Mouse (Mus musculus) kidney, embryonic 14.5 days (tissue): ENCODE measurements at regions not wholly inside any gene's neighbourhood (a gene's known extent, or its start where the extent isn't known, plus 50 kb on each side); places are given as distances from the start of the nearest gene placed in this dataset.
A peak's percentile ranks its signal among the peaks of the same experiment; 100 is the strongest.

Experiments used
- ATAC-seq: fragments of 200-750 bp; cut with Nextera tagmentation; 2 replicates; pipeline ENCODE4 v1.8.0; 2017; ENCODE audit warnings: moderate number of reproducible peaks, mild to moderate bottlenecking, moderate TSS enrichment, moderate library complexity; ENCODE audit not compliant: low FRiP score, low TSS enrichment
- H3K27ac ChIP-seq: fragments of 300-500 bp; sonication (generic); 2 replicates; pipeline ENCODE4 v1.5.1; 2014; ENCODE audit warnings: low read depth, mild to moderate bottlenecking, low read length, moderate library complexity, mixed read lengths
- H3K27me3 ChIP-seq: fragments of 300-500 bp; sonication (generic); 2 replicates; pipeline ENCODE4 v1.6.1; 2014; ENCODE audit warnings: mild to moderate bottlenecking, low read length; ENCODE audit not compliant: control insufficient read depth, insufficient read depth
- H3K36me3 ChIP-seq: fragments of 300-500 bp; sonication (generic); 2 replicates; pipeline ENCODE4 v1.6.1; 2014; ENCODE audit warnings: low read length, mixed read lengths; ENCODE audit not compliant: control insufficient read depth, insufficient read depth
- H3K4me1 ChIP-seq: fragments of 300-500 bp; sonication (generic); 2 replicates; pipeline ENCODE4 v1.6.1; 2014; ENCODE audit warnings: low read length, mixed read lengths; ENCODE audit not compliant: control insufficient read depth, insufficient read depth
- H3K4me2 ChIP-seq: fragments of 300-500 bp; sonication (generic); replicated peaks from 2 replicates; pipeline ENCODE4 v1.6.1; 2014; ENCODE audit warnings: low read depth, mild to moderate bottlenecking, low read length
- H3K4me3 ChIP-seq: fragments of 300-500 bp; sonication (generic); 2 replicates; pipeline ENCODE4 v1.5.1; 2014; ENCODE audit warnings: mild to moderate bottlenecking, low read length
- H3K9ac ChIP-seq: fragments of 300-500 bp; sonication (generic); 2 replicates; pipeline ENCODE4 v1.6.1; 2014; ENCODE audit warnings: low read depth, mild to moderate bottlenecking, low read length, moderate library complexity
- H3K9me3 ChIP-seq: fragments of 300-500 bp; sonication (generic); 2 replicates; pipeline ENCODE4 v1.6.1; 2016; ENCODE audit warnings: low read length; ENCODE audit not compliant: control insufficient read depth
- WGBS: fragments of 180-500 bp; shearing (Covaris S2); extraction: QIAGEN DNeasy Blood & Tissue Kit; methylation state at CpG from one replicate; pipeline ENCODE4 v1.1.7; 2014; 5-methylcytosine and 5-hydroxymethylcytosine counted together

DNA sequence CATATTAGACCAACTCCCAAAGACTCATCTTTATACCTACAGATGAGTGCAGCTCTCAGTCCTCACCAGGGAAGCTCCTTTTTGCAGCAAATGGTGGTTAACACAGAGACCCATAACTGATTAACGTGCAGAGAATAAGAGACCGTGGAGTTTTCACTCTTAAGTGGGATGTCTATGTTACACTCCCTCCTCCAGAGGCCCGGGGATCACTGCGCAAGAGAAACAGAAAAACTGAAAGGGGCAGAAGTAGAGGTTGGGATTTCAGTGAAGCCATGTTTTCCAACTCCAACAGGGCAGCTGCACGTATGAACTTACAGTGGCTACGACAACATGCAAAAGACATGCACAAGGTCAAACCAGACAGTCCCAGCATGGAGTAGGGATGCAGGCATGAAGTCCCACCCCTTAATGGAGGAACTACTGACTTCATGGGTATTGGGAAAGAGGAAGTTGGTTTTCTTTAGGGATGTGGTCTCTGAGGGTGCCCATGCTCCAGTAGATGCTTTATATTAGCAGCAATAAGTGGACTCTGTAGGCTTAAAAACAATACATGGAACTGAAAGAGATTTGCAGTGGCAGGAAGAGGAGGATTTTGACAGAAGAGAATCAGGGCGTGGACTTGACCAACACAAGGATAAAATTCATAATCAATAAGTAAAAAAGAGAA lies 80.8 kb upstream of the Rai14 start:
- Histone ChIP-seq H3K4me2 (no peak overlapping the region), H3K9me3 (no peaks in the 10 kb centered on the region), H3K27ac (no peak overlapping the region), H3K9ac (no peak overlapping the region), H3K4me3 (no peak overlapping the region), H3K4me1 (no peaks in the 10 kb centered on the region), H3K27me3 (no peaks in the 10 kb centered on the region), H3K36me3 (no peaks in the 10 kb centered on the region)
- WGBS: 88% methylated on average over 7 of the region's 7 CpGs
- no peak for ATAC-seq

DNA sequence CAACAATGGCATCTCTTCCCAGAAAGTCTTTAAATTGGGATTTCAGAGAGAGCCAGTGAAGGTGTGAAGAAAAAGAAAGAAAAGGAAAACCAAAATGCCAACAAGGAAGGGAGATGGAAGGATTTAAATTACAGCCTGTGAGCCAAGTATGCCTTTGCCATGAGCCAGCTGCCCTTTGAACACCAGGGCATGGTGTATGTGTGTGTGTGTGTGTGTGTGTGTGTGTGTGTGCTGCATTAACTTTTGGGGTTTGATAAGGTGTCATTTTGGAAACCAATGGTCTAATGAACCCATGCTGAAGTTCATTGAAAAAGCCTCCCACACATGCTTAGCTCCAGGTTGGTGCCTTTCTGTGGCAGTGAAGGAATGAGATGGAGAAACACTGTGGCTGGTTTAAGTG lies 85.2 kb upstream of the Rai14 start:
- H3K36me3 ChIP-seq: no peaks in the 10 kb centered on the region
- H3K4me1 ChIP-seq: no peaks in the 10 kb centered on the region
- H3K9me3 ChIP-seq: no peaks in the 10 kb centered on the region
- H3K27ac ChIP-seq: no peak overlapping the region
- no peak overlapping the region for H3K9ac ChIP-seq
- no peak overlapping the region for H3K4me3 ChIP-seq
- H3K27me3 ChIP-seq: no peaks in the 10 kb centered on the region
- no peak for ATAC-seq
- no peak overlapping the region for H3K4me2 ChIP-seq

DNA sequence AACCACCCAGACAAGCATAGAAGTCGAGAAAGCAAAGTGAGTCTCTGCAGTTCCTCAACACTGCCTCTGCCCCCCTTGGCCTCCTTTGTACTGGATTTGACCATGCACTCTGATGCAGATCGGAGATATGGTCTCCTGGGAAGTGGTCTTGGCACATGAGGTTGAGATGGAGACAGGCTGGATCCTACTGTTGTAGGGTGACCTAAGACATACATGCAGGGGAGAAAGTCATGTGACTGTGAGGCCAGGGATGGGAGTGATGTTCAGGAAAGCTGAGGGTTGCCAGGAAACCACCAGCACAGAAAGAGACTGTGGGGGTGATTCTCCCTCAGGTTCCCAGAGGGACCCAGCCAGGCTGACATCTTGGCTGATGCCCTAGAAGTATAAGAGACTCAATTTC lies 99.8 kb upstream of the Rai14 start:
- Histone ChIP-seq H3K27ac (no peak overlapping the region), H3K4me2 (no peak overlapping the region), H3K36me3 (no peaks in the 10 kb centered on the region), H3K9me3 (no peaks in the 10 kb centered on the region), H3K9ac (no peak overlapping the region), H3K4me1 (no peaks in the 10 kb centered on the region), H3K4me3 (no peak overlapping the region), H3K27me3 (no peaks in the 10 kb centered on the region)
- ATAC-seq: no peak
- WGBS: 88% methylated on average over 2 of the region's 2 CpGs

DNA sequence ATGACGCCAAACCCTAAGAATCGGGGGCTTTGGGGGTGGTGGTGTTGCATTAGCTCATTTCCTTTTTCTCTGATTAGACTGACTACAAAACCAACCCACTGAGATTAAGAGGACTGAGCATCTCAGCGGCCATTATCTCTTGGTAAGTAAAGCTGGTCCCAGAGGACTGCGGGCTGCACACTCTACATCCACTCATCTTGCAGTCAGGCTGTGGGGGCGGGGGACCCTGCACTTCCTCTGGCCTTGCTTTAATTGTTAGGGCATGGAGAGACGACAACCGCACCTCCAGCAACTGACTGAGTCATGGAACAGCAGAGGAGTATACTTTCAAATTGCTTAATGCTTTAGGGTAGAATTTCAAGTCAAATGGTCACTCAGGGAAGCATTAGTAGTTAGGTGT lies 100.3 kb upstream of the Rai14 start:
- Histone ChIP-seq H3K36me3 (no peaks in the 10 kb centered on the region), H3K9ac (no peak overlapping the region), H3K9me3 (no peaks in the 10 kb centered on the region), H3K4me1 (no peaks in the 10 kb centered on the region), H3K4me2 (no peak overlapping the region), H3K27ac (no peak overlapping the region), H3K4me3 (no peak overlapping the region), H3K27me3 (no peaks in the 10 kb centered on the region)
- WGBS: 49% methylated on average over 7 of the region's 7 CpGs
- no peak for ATAC-seq

DNA sequence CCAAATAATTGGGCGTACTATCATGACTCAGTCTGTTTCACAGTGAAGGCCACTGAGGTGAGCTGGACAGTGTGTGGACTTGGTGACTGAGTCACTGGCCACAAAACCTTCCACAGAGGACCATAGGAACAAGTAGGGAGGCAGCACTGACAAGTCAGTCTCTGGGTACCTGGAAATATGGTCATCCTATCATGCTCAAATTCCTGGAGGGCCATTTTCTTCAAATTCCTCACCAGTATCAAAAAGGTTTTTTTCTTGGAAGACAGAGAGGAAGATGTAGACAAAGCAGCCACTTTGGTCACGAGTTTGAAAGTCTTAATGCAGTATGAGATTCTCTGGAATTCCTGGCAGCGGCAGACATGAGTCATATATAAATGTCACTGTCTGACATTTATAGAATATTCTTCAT lies 101.8 kb upstream of the Rai14 start:
- Histone ChIP-seq H3K36me3 (no peaks in the 10 kb centered on the region), H3K4me3 (no peak overlapping the region), H3K9ac (no peak overlapping the region), H3K27me3 (no peaks in the 10 kb centered on the region), H3K4me1 (no peaks in the 10 kb centered on the region), H3K27ac (no peak overlapping the region), H3K9me3 (no peaks in the 10 kb centered on the region), H3K4me2 (no peak overlapping the region)
- ATAC-seq: no peak
- WGBS: 78% methylated on average over 3 of the region's 3 CpGs

DNA sequence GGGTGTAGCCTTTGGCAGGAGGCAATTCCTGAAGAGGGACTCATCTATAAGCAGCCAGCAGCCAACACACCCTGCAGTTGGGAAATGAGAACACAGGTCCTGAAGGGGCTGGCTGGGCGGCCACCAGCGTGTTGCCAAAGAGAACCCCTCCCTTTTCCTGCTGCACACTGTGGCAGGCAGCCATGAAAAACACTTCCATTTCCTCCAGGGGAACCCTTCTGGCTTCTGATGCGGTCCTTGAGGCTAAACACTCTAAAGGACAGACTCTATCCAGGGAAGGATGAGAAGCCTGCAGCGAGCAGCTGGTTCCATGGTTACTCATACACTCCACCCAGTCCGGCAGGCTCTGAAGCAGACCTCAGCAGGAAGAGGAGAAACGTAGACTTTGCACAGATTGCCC lies 103.8 kb upstream of the Rai14 start:
- no peaks in the 10 kb centered on the region for H3K36me3 ChIP-seq
- no peak overlapping the region for H3K9ac ChIP-seq
- H3K4me2 ChIP-seq: no peak overlapping the region; the same call in 1 of the 2 replicates
- H3K9me3 ChIP-seq: no peaks in the 10 kb centered on the region
- 46% methylated on average over 6 of the region's 6 CpGs for WGBS
- no peaks in the 10 kb centered on the region for H3K27me3 ChIP-seq
- no peaks in the 10 kb centered on the region for H3K4me1 ChIP-seq
- ATAC-seq: peak; percentile 88
- H3K4me3 ChIP-seq: no peak overlapping the region
- peak overlapping the region; percentile 65; the same call in 1 of the 2 replicates for H3K27ac ChIP-seq

DNA sequence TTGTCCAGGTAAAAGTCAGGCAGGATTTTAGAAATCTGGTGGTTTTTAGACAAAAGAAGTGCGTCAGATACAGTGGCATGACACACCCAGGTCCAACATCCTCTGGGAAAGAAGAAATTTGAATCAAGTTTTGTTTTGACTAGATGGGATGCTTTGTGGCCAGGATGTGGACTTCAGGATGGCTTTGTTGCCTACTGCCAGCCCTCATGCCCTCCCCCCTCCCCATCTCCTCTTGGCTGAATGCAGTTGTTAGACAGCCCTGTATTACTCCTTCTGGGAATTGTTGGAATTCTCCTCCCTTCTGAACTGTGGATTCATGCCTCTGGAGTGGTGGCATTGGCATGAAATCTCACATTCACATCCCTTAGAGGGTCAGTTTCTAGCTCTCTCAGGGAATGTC lies 104.3 kb upstream of the Rai14 start:
- ATAC-seq: no peak
- 83% methylated on average over 1 of the region's 1 CpGs for WGBS
- peak overlapping the region; percentile 47; the same call in 1 of the 2 replicates for H3K27ac ChIP-seq
- no peak overlapping the region for H3K9ac ChIP-seq
- 0 out of 2 replicates have a peak, but pooled peaks cover under 1% of the 10 kb centered on the region for H3K4me1 ChIP-seq
- no peak overlapping the region; the same call in 1 of the 2 replicates for H3K4me2 ChIP-seq
- H3K4me3 ChIP-seq: no peak overlapping the region
- H3K9me3 ChIP-seq: no peaks in the 10 kb centered on the region
- no peaks in the 10 kb centered on the region for H3K27me3 ChIP-seq
- no peaks in the 10 kb centered on the region for H3K36me3 ChIP-seq

DNA sequence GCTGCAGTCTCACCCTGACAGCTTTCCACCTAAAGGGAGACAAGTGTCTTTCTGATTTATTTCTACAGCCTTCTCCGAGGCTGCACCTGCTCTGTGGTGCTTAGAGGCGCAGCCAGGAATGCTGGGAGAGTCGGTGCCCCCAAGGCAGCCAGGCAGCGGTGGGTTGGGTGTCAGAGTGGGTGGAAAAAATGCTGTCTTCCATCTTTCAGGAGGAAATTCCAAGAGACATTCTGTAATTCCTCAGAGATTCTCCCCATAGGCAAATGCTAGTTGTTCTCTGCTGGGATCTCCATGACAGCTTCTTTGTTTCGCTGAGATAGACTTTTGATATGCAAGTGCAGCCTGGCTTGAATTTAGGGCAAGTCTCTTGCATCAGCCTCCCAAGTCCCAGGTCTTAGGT lies 109.5 kb upstream of the Rai14 start:
- ATAC-seq: peak; percentile 45; the same call in 1 of the 2 replicates
- Histone ChIP-seq H3K27me3 (no peaks in the 10 kb centered on the region), H3K9ac (no peak overlapping the region), H3K4me2 (no peak overlapping the region), H3K4me1 (0 out of 2 replicates have a peak, but pooled peaks cover 4% of the 10 kb centered on the region), H3K4me3 (no peak overlapping the region), H3K36me3 (no peaks in the 10 kb centered on the region), H3K27ac (no peak overlapping the region), H3K9me3 (no peaks in the 10 kb centered on the region; the same call in 1 of the 2 replicates)
- WGBS: 51% methylated on average over 5 of the region's 5 CpGs

DNA sequence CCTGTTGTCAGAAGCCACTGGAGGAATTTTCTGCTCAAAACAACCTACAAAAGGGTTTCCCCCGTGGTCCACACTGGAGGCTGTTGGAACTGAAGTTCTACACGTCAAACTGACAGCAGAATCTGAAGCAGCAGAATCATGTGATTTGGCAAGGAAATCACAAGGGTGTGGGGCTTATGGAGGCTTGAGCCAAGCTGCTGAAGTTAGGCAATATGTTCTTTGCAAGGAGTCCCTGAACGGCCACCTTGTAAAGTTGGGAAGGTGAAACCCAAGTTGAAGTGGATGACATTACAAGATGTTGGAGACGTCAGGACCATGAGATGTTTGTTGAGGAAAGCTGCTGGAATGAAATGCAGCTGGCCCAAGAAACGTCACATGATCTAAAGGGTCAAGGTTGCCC lies 115.2 kb upstream of the Rai14 start:
- Histone ChIP-seq H3K9ac (no peak overlapping the region), H3K4me3 (no peak overlapping the region), H3K27ac (no peak overlapping the region), H3K27me3 (no peaks in the 10 kb centered on the region), H3K36me3 (no peaks in the 10 kb centered on the region), H3K9me3 (no peaks in the 10 kb centered on the region; the same call in 1 of the 2 replicates), H3K4me2 (no peak overlapping the region), H3K4me1 (peaks cover 6% of the 10 kb centered on the region; the same call in 1 of the 2 replicates)
- ATAC-seq: no peak
- 75% methylated on average over 5 of the region's 5 CpGs for whole genome bisulfite sequencing
